Mouse (Mus musculus): ENCODE measurements around the gene Spsb3. TPM values are rescaled to one million over a fixed set of nuclear protein-coding genes. Genes with fewer than 3 reads are reported as not detected.
A peak's percentile ranks its signal among the peaks of the same experiment; 100 is the strongest.

The Spsb3 gene
- polyA plus RNA-seq, 2 experiments = 28.4 to 37.5 TPM

DNA sequence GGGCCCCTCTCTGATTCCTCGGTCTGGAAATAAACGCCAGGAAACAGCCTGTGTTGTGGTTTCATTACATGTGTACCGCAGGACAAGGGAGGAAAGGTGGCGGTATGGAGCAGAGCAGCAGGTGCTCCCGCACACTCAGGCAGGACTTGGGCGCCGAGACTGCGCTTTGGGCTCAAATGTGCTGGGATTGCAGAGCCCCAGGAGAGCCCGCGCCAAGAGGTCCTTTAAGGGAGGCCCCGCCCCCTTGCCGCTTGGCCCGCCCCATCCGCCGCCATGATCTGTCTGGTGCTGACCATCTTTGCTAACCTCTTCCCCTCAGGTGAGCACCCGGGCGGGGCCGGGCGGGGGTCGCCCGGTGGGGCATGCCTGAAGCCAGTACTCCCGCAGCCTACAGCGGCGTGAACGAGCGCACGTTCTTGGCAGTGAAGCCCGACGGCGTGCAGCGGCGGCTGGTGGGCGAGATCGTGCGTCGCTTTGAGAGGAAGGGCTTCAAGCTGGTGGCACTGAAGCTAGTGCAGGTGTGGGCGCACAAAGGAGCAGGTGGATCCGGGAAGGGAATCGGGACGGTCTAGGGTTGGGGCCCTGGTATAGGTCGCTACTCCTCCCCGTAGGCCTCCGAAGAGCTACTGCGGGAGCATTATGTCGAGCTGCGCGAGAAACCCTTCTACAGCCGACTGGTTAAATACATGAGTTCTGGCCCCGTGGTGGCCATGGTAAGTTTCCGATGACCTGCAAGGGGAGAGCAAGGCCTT is 10.0 kb downstream of the Spsb3 start, which contains the start of gene Nme3:
Nme3 (plus strand) TSS at position 260 of the 752 bp plus-strand sequence.
- Histone ChIP-seq H3K4me2 (ENCODE audit: low read depth) (peak within 1 kb of the TSS; percentile 97), H3K9me3 (ENCODE audit: control insufficient read depth, low read length) (no peaks in the 10 kb centered on the region), H3K4me1 (replicated peaks; ENCODE audit: control insufficient read depth in 2 of 2, insufficient read depth in 2 of 2, low read length in 1 of 2) (peaks cover 14 to 16% of the 10 kb centered on the region in 2 experiments), H3K36me3 (replicated peaks; ENCODE audit: control insufficient read depth, insufficient read depth, low read depth) (peaks cover 54% of the 10 kb centered on the region), H3K27ac (peak within 1 kb of the TSS; percentile 61), H3K9ac (replicated peaks) (peak within 1 kb of the TSS; percentile 94), H3K27me3 (ENCODE audit: control insufficient read depth, insufficient read depth, low read length) (no peaks in the 10 kb centered on the region), H3K4me3 (ENCODE audit: insufficient read depth in 1 of 2, low read depth in 2 of 2, low read length in 2 of 2) (peak within 1 kb of the TSS; percentile 83 to 99)
- WGBS (ENCODE audit: insufficient replicate concordance) = under 1% methylated on average over 50 of the region's 50 CpGs
- peak; percentile 66 to 68 (median 68) for DNase-seq (ENCODE audit: low read depth in 3 of 3, low spot score in 3 of 3)
- TF ChIP-seq EP300 (IDR thresholded peaks at IDR 0.05; ENCODE audit: low read depth) (no peak), CTCF (IDR thresholded peaks at IDR 0.05; ENCODE audit: low read depth) (peak; percentile 45)
- peak; percentile 74 for ATAC-seq (ENCODE audit: insufficient read depth)

- no peaks in the 10 kb centered on the region for H3K27me3 ChIP-seq (ENCODE audit: control insufficient read depth, insufficient read depth, low read length)
- peaks cover 54% of the 10 kb centered on the region for H3K36me3 ChIP-seq (replicated peaks; ENCODE audit: control insufficient read depth, insufficient read depth, low read depth)
- WGBS (ENCODE audit: insufficient replicate concordance) = 51% methylated on average over 11 of the region's 11 CpGs
- peak overlapping the region; percentile 97 for H3K4me2 ChIP-seq (ENCODE audit: low read depth)
- H3K4me1 ChIP-seq (replicated peaks; ENCODE audit: control insufficient read depth in 2 of 2, insufficient read depth in 2 of 2, low read length in 1 of 2) = peaks cover 19 to 21% of the 10 kb centered on the region in 2 experiments
- ATAC-seq (ENCODE audit: insufficient read depth) = no peak
- no peak for TF ChIP-seq CTCF (IDR thresholded peaks at IDR 0.05; ENCODE audit: low read depth)
- TF ChIP-seq EP300 (IDR thresholded peaks at IDR 0.05; ENCODE audit: low read depth) = no peak
- DNase-seq (ENCODE audit: low read depth in 3 of 3, low spot score in 3 of 3) = no peak
- peak overlapping the region; percentile 94 for H3K9ac ChIP-seq (replicated peaks)
- peak overlapping the region; percentile 61 for H3K27ac ChIP-seq
- H3K4me3 ChIP-seq (ENCODE audit: insufficient read depth in 1 of 2, low read depth in 2 of 2, low read length in 2 of 2) = peak overlapping the region; percentile 83 to 99
- no peaks in the 10 kb centered on the region for H3K9me3 ChIP-seq (ENCODE audit: control insufficient read depth, low read length)
Measured at GRCm38 (mm10) chr17:24896993-24897269, 10.5 kb downstream of the Spsb3 start.

DNA sequence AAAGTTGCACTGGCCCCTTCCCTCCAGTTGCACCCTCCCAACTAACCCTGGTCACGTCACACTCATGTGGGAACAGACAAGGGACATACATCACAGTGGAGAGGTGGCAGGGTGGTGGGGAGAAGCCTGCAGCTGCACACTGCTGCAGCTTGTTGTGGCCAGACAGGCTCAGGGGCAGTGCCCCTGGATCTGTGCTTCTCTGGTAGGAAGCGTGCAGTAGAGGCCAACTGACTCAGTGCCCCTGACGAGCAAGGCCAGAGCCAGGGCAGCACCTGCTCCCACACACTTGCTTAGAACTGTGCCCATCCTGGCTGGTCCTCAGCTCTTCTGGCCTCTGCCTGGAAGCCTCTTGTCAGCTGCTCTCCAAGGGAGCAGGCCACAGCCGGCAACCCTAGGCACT is 11.2 kb downstream of the Spsb3 start:
- no peak for TF ChIP-seq EP300 (IDR thresholded peaks at IDR 0.05; ENCODE audit: low read depth)
- no peak for TF ChIP-seq CTCF (IDR thresholded peaks at IDR 0.05; ENCODE audit: low read depth)
- H3K36me3 ChIP-seq (replicated peaks; ENCODE audit: control insufficient read depth, insufficient read depth, low read depth) = peaks cover 50% of the 10 kb centered on the region
- peak overlapping the region; percentile 94 for H3K9ac ChIP-seq (replicated peaks)
- WGBS (ENCODE audit: insufficient replicate concordance) = 71% methylated on average over 4 of the region's 4 CpGs
- H3K4me3 ChIP-seq (ENCODE audit: insufficient read depth in 1 of 2, low read depth in 2 of 2, low read length in 2 of 2) = peak overlapping the region; percentile 83 to 99; a peak in 2 of 4 replicates
- DNase-seq (ENCODE audit: low read depth in 3 of 3, low spot score in 3 of 3) (no peak), ATAC-seq (ENCODE audit: insufficient read depth) (no peak)
- H3K9me3 ChIP-seq (ENCODE audit: control insufficient read depth, low read length) = no peaks in the 10 kb centered on the region
- peak overlapping the region; percentile 42 for H3K27ac ChIP-seq
- H3K4me2 ChIP-seq (ENCODE audit: low read depth) = peak overlapping the region; percentile 97
- no peaks in the 10 kb centered on the region for H3K27me3 ChIP-seq (ENCODE audit: control insufficient read depth, insufficient read depth, low read length)
- peaks cover 25 to 27% of the 10 kb centered on the region in 2 experiments for H3K4me1 ChIP-seq (replicated peaks; ENCODE audit: control insufficient read depth in 2 of 2, insufficient read depth in 2 of 2, low read length in 1 of 2)

- Histone ChIP-seq H3K4me2 (ENCODE audit: low read depth) (peak overlapping the region; percentile 97), H3K36me3 (replicated peaks; ENCODE audit: control insufficient read depth, insufficient read depth, low read depth) (peaks cover 49% of the 10 kb centered on the region)
Measured at GRCm38 (mm10) chr17:24898041-24898854, 11.8 kb downstream of the Spsb3 start.

GRCm38 (mm10) chr17:24899153-24899552 is 12.7 kb downstream of the Spsb3 start:
- Histone ChIP-seq H3K27me3 (ENCODE audit: control insufficient read depth, insufficient read depth, low read length) (no peaks in the 10 kb centered on the region), H3K36me3 (replicated peaks; ENCODE audit: control insufficient read depth, insufficient read depth, low read depth) (peaks cover 58% of the 10 kb centered on the region), H3K9ac (replicated peaks) (no peak overlapping the region), H3K4me2 (ENCODE audit: low read depth) (no peak overlapping the region), H3K9me3 (ENCODE audit: control insufficient read depth, low read length) (no peaks in the 10 kb centered on the region), H3K4me3 (ENCODE audit: insufficient read depth in 1 of 2, low read depth in 2 of 2, low read length in 2 of 2) (no peak overlapping the region), H3K27ac (no peak overlapping the region), H3K4me1 (replicated peaks; ENCODE audit: control insufficient read depth in 2 of 2, insufficient read depth in 2 of 2, low read length in 1 of 2) (peaks cover 36 to 39% of the 10 kb centered on the region in 2 experiments)
- DNase-seq (ENCODE audit: low read depth in 3 of 3, low spot score in 3 of 3) (no peak), ATAC-seq (ENCODE audit: insufficient read depth) (no peak)
- no peak for TF ChIP-seq EP300 (IDR thresholded peaks at IDR 0.05; ENCODE audit: low read depth)
- no peak for TF ChIP-seq CTCF (IDR thresholded peaks at IDR 0.05; ENCODE audit: low read depth)
- WGBS (ENCODE audit: insufficient replicate concordance) = 81% methylated on average over 5 of the region's 5 CpGs

More at GRCm38 (mm10) chr17:24898041-24898854, 11.8 kb downstream of the Spsb3 start:
- no peaks in the 10 kb centered on the region for H3K9me3 ChIP-seq (ENCODE audit: control insufficient read depth, low read length)
- peaks cover 30 to 32% of the 10 kb centered on the region in 2 experiments for H3K4me1 ChIP-seq (replicated peaks; ENCODE audit: control insufficient read depth in 2 of 2, insufficient read depth in 2 of 2, low read length in 1 of 2)
- peak overlapping the region in 1 of 2 experiments; percentile 99; a peak in 2 of 4 replicates for H3K4me3 ChIP-seq (ENCODE audit: insufficient read depth in 1 of 2, low read depth in 2 of 2, low read length in 2 of 2)
- DNase-seq (ENCODE audit: low read depth in 3 of 3, low spot score in 3 of 3) (no peak), ATAC-seq (ENCODE audit: insufficient read depth) (no peak)
- H3K27ac ChIP-seq = peak overlapping the region; percentile 42
- no peak overlapping the region; the same call in 1 of the 2 replicates for H3K9ac ChIP-seq (replicated peaks)
- TF ChIP-seq CTCF (IDR thresholded peaks at IDR 0.05; ENCODE audit: low read depth) = no peak
- TF ChIP-seq EP300 (IDR thresholded peaks at IDR 0.05; ENCODE audit: low read depth) = no peak
- 75% methylated on average over 4 of the region's 4 CpGs for WGBS (ENCODE audit: insufficient replicate concordance)
- no peaks in the 10 kb centered on the region for H3K27me3 ChIP-seq (ENCODE audit: control insufficient read depth, insufficient read depth, low read length)
